Mouse (Mus musculus): ENCODE measurements around the gene Ulk4. TPM values are rescaled to one million over a fixed set of nuclear protein-coding genes. Genes with fewer than 3 reads are reported as not detected.

Gene Ulk4
- total RNA-seq, 1 experiment from 2014 or later: 4.0 TPM

Other genes starting within 250 kb of the Ulk4 start
- 45.3 and 51.1 TPM in 2 replicates for gene Trak1, start 20.3 kb upstream of the Ulk4 start, total RNA-seq (2017)
- not detected in 2 replicates for gene Cck, start 218.5 kb upstream of the Ulk4 start, total RNA-seq (2017)